Mouse (Mus musculus): ENCODE results near the gene Uncx.

Gene Uncx

DNA sequence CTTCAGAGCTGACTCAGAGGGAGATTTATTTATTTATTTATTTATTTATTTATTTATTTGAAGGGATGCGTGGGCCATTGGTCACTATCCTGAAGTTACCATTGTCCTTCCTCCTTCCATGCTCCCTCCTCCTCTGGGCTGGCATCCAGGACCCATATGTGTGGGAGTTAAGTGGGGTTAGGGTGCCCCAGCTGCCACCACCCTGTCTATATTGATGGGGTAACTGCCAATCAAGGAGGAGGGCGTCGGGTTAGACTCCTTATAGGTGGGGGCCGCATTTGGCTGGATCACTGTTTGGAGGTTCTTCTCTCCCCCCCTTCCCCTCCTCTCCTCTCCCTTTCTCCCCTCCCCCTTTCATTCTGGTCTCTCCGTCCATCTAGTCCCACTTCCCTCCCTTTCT is 738 bp upstream of the Uncx start:
- DNase-seq (ENCODE audit: low spot score in 2 of 2): no peak

DNA sequence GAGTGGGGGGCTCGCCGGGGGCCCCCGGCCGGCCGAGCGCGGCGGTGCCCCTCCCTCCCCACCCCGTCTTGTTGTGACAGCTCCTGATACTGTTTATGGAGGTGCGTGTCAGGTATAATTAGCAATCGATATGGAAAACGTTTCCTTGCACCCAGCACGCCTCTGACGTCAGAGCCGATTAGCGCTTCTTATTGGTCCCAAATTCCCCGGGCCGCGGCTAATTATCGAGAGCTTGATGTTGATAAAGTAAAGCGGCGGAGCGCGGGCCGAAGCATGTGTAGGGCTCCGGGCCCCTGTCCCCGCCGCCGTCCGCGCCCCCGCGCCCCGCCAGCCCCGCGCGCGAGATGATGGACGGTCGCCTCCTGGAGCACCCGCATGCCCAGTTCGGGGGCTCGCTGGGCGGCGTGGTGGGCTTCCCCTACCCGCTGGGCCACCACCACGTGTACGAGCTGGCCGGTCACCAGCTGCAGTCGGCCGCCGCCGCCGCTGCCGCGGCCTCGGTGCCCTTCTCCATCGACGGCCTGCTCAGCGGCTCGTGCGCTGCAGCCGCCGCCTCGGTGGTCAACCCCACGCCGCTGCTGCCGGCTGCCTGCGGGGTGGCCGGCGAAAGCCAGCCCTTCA is 466 bp downstream of the Uncx start:
- DNase-seq (ENCODE audit: low spot score in 2 of 2): no peak

DNA sequence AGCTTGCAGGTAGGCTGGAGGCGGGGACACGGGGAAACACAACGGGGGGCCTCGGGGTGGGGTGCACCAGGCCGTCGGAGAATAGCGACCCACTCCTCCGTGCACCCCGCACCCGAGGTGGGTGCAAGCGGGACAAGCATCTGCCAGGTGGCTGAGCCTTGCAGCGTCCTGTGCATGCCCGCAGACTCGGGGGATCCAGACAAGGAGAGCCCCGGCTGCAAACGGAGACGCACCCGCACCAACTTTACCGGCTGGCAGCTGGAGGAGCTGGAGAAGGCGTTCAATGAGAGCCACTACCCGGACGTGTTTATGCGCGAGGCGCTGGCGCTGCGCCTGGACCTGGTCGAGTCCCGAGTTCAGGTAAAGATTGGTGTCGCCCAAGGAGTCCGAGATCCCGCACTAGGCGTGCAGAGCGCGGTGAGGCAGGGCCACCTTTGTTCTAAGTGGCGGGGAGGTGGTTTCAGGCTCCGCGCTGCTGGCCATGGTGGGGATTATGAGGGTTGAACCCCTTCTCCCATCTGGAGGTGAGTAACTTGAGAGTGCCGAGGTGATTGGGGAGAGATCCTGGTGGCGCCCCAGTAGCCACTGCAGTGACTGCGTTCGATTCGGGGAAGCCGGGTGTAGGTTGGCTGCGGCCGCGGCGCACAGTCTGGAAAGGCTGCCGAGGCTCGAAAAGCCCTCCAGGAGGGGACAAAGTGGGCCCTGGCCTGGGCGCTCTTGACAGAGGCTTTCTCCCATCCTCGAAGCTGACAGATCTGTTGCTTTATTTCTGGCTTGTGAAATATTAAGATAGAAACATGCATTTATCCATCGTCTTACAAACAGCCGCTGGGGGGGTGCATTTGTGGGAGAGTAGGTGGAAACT is 1.2 kb downstream of the Uncx start:
- no peak for DNase-seq (ENCODE audit: low spot score in 2 of 2)

DNA sequence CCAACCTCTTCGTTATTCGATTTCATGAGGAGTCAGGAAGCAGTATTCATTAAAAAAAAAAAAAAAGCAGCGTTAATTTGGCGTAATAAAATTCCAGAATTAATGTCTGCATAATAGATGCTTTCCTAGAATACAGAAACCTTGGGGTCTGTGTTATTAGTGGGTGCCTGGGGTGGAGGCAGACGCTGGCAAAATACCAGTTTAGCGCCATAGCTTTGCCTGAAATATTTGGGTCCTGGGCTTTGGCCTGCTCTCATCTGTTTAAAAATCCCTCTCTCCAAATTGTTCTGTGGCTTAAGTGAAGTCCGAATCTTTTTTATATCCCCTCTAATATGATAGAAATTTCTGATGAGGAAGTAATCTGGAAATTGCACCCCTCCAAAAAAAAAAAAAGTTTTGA is 1.9 kb downstream of the Uncx start:
- no peak for DNase-seq (ENCODE audit: low spot score in 2 of 2)

DNA sequence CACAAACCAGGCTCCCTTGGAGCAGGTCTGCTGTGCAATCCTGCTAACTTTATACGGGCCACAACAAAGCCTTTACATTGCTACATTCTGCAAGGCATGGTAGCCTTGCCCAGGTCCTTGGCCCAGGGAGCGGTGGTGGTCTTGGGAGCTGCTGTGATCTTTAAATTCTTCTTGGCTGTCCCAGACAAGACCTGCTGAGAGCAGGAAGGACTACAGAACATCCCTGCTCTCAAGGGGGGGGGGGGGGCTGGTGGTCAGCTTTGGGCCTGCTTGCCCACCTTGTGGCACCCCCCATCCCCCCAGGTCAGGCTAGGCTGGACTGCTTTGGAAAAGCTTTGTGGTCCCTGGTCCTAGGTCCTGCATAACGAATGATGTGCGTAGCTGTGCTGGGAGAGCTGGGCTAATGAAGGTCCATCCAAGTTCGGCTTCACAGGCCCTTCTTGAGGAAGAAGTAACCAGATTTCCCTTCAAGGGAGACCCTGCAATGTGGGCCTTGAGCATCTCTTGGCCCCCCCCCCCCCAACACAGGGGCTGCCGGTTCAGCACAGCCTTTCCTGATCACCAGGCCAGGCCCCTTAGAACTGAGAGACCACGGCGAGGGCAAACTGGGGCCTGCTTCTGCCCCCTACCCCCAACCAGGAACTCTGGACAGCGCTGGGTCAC is 2.5 kb downstream of the Uncx start:
- DNase-seq (ENCODE audit: low spot score in 2 of 2): no peak

DNA sequence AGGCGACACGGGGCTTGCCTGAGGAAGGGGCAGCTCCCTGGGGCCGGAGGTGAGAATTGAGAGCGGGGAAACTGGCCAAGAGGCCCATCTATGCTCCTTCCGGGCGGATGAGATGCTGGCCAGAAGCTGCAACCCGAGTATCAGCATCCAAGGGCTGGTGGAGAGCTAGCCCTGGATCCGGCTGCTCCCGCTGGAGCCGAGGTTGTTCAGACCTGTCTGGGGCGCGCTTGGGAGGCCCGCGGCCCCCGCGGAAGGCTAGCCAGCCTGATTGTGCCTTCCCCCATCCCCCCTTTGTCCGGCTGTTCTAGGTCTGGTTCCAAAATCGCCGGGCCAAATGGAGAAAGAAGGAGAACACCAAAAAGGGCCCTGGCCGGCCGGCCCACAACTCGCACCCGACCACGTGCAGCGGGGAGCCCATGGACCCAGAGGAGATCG is 3.1 kb downstream of the Uncx start:
- DNase-seq (ENCODE audit: low spot score in 2 of 2): no peak

DNA sequence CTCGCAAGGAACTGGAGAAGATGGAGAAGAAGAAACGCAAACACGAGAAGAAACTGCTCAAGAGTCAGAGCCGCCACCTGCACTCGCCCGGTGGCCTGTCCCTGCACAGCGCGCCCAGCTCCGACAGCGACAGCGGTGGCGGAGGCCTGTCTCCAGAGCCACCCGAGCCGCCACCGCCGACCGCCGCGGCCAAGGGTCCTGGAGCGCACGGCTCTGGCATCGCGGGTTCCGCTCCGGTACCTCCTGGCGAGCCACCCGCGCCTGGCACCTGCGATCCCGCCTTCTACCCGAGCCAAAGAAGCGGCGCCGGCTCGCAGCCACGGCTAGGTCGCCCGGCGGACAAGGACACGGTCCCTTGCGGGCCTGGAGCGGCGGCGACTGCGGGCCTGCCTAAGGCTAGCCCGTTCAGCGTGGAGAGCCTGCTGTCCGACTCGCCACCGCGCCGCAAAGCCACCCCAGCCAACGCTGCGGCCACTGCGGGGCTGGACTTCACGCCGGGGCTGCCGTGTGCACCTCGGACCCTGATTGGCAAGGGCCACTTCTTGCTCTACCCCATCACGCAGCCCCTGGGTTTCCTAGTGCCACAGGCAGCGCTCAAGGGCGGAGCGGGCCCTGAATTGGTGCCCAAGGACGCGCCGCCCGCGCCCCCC is 3.6 kb downstream of the Uncx start:
- no peak for DNase-seq (ENCODE audit: low spot score in 2 of 2)

DNA sequence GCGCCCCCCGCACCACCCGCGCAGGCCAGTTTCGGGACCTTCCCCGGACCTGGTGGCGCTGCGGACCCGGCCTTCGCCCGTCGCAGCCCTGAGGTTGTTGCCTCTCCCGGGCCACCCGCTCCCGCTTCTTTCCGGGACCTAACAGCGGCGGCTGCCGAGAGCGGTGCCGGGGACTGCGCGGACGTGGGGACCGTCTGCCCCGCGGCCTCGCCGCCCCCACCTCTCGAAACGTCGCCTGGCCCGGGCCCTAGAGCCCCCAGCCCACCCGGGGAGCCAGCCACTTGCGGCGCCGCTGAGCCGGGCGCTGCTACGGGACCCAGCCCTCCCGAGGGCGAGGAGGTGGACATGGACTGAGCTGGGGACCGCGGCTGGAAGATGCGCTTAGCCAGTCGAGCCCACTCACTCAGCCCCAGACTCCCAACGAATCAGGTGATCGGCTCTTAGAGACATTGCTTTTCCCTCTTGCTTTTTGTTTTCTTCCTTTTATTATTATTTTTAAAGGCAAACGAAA is 4.2 kb downstream of the Uncx start:
- DNase-seq (ENCODE audit: low spot score in 2 of 2): no peak

DNA sequence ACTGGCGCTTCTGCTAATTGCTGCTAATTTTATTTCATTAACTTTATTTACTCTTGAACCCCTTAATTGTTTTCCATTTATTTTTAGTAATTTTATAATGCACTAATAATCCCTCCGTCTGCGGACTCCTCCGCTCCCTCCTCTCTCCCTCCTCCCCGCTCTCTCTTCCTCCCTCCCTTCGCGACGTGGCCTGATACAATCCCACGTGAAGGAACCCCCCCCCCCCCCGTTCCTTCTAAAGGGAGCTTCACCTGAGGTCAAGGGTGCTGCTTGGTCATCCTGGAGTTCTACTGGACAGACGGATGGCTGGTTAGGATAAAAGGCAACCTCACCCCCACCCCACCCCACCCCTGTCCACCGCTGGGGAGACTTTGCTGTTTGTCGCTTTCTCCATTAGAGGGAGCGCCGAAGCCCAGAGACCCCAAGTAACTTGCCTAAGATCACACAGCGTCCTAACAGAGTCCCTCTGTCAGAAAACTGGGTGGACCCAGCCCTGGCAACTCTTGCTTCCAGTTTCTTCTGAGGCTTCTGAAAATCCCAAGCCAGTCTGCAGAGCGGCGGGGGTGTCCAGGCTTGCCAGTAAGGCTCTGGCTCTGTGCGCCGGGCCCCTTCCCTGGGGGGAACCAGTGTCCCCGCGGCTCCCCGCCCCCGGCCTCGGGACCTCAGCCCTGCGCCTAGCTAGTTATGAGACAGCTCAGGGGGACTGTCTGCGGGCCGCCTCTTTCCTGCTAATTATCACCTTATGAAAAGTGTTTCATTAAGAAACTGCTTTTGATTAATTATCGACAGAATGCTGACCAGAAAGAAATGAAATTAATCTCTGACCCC is 10.4 kb downstream of the Uncx start:
- DNase-seq (ENCODE audit: low spot score in 2 of 2): no peak

DNA sequence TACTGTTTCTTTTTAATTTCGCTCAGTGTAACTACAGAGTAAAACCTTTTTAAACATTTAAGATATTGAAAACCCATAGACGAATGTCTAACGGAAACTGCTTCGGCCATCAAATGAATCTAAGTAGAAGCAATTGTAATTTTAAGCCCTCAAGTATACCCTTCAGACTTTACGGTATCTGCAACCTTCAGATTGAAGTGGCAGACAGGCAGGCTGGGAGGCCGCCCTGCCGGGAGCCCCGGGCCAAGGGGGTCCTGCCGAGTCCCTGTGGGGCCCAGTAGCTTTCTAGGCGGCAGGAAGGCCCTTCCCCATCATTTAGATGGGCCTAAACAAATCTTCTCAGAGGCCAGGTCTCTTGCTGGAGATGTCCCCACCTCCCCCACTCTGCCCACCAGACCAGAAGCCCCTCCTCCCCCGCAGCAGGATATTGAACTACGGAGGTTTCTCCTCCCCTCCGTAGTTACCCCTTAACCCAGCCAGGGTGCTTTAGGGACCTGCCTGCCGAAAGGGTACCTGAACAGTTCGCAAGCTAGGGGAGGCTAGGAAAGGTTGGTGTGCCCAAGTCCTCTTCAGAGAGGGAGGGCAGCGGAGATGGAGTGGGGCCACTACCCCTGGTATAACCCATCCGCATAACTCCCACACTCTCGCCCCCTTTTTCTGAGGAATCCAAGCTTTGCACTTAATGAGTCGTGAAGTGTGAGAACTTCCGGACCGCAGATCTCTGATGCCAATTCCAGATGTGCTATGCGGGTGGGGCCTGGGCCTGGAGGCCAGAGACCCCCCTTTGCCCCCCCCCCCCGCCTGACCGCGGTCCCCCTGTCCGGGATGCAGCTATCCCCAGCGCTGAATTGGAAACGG is 11.4 kb downstream of the Uncx start:
- no peak for DNase-seq (ENCODE audit: low spot score in 2 of 2)

DNA sequence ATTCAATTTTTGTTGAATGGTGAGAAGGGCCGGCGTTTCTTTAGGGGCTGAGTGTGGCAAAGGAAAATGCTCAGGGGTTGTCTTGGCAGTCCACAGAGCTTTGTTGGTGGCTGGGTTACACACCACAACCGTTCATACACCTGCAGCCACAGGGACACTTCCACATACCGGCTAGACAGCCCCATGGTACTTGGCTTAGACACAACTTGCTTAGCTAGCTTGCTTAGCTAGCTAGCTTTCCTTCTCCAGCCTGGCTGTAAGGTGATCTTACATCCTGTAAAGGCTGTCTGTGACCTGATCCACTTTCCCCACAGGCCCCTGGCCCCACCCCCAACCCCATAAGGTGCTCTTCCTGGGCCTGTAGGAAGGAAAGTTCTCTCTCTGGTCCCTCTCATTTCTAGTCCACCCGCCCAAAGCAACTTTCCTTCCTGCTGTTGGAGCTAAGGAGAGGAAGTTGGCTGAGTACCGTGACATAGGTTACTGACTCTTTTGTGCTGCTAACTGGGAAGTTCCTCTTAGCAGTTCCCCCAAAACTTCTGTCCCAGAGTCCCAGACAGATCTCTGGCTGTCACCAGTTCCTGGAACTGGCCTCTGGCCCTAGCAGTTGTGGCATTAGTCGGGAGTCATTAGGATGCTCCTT is 12.3 kb downstream of the Uncx start:
- no peak for DNase-seq (ENCODE audit: low spot score in 2 of 2)

DNA sequence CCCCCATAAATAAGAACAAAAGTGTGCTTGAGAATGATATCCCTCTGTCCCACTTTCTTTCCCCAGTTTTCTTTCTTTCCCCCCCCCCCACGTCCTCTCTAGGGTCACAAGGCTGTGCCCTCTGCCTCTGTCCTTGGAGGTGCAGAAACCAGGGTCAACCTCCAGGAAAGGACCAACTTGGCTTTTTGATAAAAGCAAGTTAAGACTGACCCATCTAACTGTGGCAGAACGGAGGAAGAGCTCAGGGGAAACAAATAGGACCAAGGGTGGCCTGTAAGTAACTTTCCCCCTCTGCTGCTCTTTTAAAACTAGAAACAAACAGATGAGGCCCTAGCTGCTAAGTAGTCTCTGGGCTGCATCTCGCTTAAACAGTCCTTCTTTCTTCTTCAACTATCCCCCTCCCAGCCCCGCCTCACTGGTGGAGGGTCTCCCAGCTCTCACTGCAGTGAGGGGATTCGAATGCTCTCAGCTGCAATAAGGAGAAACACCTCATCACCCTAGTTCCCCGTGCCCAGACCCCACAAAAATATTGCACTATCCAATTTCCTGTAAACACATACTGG is 12.9 kb downstream of the Uncx start:
- DNase-seq (ENCODE audit: low spot score in 2 of 2): no peak

DNA sequence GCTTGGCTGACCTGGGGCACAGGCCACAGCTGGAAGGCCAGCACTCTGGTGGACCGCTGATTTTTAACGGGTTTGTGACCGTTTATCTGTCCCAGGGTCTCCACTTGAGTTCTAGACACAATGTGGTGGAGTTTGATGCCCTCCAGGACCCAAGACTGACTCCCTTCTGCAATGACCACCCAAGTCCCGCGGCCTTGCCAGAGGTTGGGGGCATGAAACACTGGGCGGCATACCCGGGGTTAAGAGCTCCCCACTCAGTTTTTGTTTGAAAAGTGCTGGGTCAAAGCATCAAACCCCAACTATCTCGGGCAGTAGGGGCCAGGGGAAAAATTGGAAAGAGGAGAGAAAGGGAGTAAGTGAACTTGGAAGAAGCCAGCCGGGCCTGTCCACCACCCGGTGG is 13.8 kb downstream of the Uncx start:
- DNase-seq (ENCODE audit: low spot score in 2 of 2): no peak

DNA sequence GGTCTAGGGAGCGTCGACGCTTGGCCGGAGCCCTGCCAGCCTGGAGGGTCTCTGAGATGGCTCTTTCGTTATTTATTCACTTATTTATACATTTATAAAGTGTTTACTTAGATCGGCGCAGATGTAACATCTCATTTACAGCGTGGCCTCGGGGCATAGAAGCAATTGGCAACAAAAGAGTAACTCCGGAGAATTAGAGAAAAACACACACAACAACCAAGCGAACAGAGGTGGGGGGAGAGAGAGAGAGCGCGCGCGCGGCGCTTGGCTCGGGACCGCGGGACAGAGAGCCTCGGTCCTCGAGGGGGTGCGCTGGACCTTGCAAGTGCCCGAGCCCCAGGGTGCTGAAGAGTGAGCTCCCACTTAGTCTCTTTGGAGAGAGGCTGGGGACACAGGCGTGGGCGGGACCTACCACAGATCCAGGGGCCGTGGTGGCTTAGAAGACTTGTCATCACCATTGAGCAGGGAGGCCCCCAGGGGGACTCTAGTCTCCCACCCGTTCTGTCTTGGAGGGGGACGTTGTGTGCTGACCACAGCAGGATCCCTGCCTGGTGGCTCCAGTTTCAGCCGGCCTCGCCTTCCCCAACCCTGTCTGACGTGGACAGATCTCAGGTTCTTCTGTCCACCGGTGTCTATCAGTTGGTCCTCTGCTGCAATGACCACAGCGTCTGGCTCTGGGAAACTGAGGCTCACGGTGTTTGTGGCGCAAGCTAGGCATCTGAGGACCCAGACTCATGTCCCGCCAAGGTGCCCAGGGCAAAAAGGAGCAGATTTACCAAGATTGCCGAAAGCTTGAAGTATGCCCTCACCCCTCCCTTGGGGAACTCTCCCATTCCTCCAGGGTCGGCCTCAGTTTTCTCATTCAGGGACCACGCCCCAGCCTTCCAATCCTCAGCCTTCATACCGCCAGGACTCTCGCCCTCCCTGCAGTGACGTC is 14.5 kb downstream of the Uncx start:
- no peak for DNase-seq (ENCODE audit: low spot score in 2 of 2)

DNA sequence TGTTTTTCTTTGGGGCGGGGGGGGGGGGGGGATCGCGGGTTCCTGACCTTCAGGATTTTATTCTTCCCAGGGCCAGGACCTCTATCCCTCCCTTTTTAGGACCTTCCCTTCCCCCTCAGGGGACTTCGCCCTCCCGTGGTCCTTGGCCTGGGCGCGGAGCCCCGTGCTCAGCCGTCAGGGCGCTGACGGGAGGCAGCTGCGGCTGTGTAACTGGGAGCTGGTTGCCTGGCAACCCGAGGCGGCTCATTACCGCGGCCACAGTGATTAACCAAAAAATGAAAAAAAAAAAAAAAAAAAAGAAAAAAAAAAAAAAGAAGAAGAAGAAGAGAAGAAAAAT is 15.1 kb downstream of the Uncx start:
- DNase-seq (ENCODE audit: low spot score in 2 of 2): no peak

DNA sequence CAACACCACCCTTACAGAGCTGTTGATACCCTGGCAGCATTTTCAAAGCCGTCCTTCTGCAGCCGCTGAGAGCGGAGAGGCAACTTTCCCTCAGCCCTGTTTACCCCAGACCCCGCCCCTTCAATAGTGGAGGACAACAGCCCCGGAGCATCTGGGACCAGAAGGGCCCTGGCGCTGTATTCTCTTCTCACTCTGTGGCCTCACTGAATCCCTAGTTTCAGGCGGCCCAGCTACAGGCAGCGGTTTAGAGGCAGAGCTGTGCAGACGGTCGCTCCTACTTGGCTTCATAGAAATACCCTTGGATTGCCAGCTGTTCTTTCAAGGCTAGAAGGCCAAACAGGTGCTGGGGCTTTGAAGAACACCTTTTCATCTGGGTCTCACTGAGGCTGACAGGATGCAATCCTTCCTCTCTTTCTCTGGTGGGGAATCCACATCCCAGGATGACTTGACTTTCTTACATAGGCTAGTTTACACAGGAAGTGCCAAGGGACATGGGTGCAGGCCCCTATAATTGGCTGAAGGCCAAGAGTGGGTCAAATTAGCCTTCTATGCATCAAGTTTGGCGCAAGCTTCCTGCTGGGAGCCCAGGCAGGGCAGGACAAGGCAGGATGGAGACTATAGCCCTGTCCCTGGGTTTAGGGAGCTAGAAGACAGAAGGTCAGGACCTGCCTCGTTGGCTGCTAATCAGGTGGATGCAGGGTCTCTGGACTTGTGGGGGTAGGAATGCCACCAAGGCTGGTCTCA is 15.8 kb downstream of the Uncx start:
- no peak for DNase-seq (ENCODE audit: low spot score in 2 of 2)

DNA sequence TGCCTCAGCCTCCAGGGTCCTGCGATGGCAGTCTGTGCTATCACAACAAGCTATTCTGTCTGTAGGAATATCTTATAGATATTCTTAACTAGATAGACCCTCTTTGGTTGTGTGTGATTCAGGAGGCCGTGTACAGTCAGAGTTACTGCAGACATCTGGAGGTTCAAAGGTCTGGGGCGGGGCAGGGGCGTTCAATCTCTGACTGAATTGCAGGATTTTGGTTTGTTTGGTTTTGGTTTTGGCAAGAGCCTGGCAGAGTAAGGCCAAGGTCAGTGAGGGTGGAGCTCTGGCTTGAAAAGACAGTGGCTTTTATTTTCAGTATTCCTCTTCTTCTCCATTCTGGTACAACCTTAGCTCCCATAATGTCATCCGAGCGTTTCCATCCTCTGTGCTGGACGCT is 16.5 kb downstream of the Uncx start:
- no peak for DNase-seq (ENCODE audit: low spot score in 2 of 2)
